Mouse (Mus musculus) urinary bladder, adult 2 months (tissue): ENCODE results near the gene Ctdspl. TPM values are rescaled to one million over a fixed set of nuclear protein-coding genes. Genes with fewer than 3 reads are reported as not detected.

Source experiments
- DNase-seq: peaks from one replicate; pipeline ENCODE4 v3.0.0; 2022; ENCODE audit warnings: low spot score
- polyA plus RNA-seq: library from polyadenylated mRNA; depleted of rRNA; stranded (reverse); fragments of >200 nt; gene quantifications from 2 replicates; pipeline ENCODE4 v1.2.3, GENCODE M21; 2012

Gene Ctdspl
- polyA plus RNA-seq, 1 experiment, result 24.4 TPM

DNA sequence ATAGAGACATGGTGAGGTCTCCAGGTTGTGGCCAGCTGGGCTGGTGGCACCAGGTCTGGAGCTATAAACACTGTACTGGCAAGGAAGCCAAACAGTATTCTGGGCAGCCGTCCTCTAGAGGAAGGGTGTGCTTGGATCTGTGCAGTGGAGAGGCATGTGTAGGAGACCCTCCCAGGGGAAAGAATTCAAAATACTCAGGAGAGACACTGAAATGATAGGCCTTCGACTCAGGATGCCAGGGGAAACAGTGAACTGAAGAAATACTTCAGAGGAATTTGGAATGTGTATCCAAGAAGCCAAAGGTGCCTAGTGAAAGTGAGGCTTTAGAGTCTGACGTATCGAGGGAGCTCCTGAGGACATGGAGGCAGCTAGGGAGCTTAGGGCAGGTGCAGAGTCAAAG is 23.4 kb downstream of the Ctdspl start:
- no peak for DNase-seq

DNA sequence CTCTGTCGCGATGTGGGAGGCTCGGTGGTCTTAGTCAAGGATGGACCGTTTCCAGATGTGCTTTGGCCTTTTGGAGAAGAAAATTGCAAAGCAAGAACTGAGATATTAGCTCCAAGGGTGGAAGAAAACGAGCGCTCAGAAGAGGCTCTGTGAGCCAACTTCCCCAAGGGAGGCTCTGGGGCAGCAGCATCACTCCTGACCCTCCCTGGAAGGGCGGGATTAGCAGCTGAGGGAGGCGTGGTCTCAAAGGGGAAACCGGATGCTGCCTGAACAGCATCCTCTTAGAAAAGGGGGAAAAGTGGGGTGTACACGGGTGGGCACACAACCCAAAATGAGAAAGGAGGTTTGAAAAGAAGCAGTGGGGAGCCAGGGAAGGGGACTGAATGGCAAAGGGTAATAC is 23.8 kb downstream of the Ctdspl start:
- DNase-seq, result no peak

DNA sequence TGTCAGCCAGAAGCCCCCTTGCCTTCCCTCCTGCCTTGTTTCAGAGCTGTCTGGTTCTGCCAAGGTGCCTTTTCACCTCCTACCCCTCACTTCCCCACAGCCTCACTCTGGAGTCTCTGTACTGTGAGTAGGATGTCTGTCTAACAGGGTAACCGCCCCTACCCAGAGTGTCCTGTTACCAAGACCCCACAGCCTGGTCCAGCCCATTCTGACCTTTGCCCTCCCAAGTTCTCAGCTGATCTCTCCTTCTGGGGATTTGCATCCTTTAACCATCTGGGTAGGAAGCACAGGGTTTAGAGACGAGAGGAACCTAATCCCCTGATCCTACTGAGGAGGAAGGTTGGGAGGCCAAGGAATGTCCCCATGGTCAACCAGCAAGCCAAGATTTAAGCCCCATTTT is 24.5 kb downstream of the Ctdspl start:
- no peak for DNase-seq

DNA sequence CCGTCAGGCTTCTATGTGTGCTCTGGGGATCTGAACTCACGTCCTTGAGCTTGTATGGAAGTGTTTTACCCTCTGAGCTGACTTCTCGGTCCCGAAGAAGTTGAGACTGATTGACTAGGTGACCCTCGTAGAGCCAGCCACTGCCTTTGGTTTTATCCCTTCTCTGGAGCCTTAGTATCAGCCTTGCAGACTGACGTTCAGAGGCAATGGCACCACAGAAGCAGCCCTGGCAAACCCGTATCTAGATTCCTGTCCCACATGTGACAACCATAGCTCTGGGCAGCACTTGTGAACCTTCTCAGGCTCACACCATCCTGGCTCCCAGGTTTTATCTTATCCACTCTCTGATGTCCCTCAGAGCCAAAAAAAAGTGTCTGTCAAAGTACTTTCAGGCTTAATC is 25.1 kb downstream of the Ctdspl start:
- no peak for DNase-seq

- DNase-seq, result no peak
Measured at GRCm38 (mm10) chr9:118952180-118952579, 25.9 kb downstream of the Ctdspl start.

DNA sequence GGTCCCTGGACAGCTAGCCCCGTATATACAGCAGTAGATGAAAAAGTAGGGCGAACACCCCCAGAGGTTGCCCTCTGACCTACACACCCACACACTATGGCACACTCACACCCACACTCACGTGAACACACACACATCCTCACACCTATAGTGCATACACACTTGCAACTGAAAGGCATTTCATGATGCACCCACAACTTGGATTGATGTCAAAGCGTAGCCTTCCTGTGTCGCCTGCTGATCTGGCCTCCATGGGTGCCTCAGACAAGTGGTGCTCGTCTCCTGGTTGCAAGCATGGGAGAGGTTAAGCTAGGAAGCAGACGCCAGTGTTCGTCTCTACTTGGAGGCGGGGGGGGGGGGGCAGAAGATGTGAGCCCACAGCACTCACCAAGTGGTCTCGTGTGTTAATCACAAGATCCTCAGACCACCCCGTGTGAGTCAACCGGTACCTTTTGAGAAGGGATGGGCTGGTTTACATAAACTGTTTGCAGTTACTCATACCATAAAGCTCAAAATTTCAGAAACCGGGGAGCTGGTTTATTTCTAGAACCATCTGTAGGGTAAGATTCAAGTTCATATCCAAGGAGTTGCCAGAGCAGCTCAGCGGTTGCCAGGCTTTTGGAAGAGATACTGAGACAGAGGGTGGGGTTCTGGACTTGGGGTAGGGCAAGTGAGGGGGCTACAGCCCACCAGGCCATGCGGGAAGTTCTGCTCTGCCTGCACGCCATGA is 27.4 kb downstream of the Ctdspl start:
- no peak for DNase-seq

GRCm38 (mm10) chr9:118958802-118959201 is 32.5 kb downstream of the Ctdspl start:
- DNase-seq, result no peak

GRCm38 (mm10) chr9:118960415-118961091 is 34.3 kb downstream of the Ctdspl start:
- DNase-seq, result no peak

- DNase-seq, result no peak
Measured at GRCm38 (mm10) chr9:118963149-118963548, 36.9 kb downstream of the Ctdspl start.

- DNase-seq, result no peak
Measured at GRCm38 (mm10) chr9:118964263-118965034, 38.2 kb downstream of the Ctdspl start.

GRCm38 (mm10) chr9:118969810-118970209 is 43.6 kb downstream of the Ctdspl start:
- no peak for DNase-seq

- no peak for DNase-seq
Measured at GRCm38 (mm10) chr9:118973028-118973427, 46.8 kb downstream of the Ctdspl start.

- DNase-seq, result no peak
Measured at GRCm38 (mm10) chr9:118973566-118973965, 47.3 kb downstream of the Ctdspl start.

- DNase-seq, result no peak
Measured at GRCm38 (mm10) chr9:118974148-118974547, 47.9 kb downstream of the Ctdspl start.

DNA sequence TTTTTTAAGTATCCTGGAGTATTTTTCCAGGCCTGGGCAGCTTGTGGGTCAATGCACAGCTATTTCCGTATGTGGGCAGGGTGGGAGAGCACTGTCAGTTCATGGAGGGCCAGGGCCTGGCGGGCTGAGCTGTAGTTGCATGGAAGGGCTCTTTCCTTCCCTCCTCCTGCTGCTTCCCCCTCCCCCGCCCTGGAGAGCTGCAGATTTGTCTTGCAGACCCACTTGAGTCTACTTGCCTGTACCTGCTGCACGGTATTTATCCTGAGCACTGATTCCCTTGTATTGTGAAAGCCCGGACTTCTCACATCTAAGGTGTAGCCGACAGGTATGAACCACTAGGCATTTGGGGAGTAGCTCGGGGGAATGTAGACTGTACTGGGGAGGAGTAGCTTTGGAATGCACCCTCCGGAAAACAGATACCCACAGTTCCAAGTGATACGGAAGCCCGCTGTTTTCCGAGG is 49.0 kb downstream of the Ctdspl start:
- no peak for DNase-seq

DNA sequence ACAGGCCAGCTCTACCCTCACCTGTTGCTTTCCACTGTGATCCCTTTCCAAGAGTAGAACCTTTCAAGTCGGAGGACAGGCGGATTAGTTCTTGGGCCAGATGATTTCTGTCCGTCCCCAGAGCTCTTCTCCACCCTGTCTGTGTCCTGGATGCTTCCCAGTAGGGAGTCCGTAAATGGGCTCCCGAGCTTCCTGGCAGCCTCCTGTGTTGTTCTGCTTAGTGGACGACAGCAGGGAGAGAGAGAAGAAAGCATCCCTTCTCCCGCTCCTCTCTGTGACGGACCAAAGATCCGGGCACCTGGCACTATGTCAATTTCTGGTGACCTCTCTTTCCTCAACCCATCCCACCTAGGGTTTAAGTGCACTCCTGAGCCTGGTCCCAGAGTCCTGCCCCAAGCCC is 49.5 kb downstream of the Ctdspl start:
- DNase-seq, result no peak

DNA sequence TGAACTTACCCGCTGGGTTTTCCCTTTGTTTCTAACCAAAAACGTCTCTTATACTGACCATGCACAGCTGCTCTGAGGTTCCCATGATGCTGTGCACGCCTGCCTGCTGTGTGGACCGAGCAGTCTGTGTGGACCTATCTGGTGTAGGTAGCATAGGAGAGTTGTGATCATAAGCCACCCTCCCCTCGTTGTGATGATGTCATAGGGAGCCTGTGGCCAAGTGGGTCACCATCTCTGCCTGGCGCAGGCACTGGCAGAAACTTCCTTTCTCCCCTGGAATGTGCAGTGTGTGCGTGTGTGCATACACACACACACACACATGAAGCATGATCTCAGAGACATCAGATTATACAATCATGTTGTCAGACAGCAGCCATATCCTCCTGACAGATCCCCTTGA is 50.3 kb downstream of the Ctdspl start:
- no peak for DNase-seq

GRCm38 (mm10) chr9:118977425-118977824 is 51.2 kb downstream of the Ctdspl start:
- no peak for DNase-seq

- DNase-seq, result no peak
Measured at GRCm38 (mm10) chr9:118980411-118980823, 54.2 kb downstream of the Ctdspl start.

- DNase-seq, result no peak
Measured at GRCm38 (mm10) chr9:118984650-118985432, 58.6 kb downstream of the Ctdspl start.

- DNase-seq, result no peak
Measured at GRCm38 (mm10) chr9:118986286-118986685, 60.0 kb downstream of the Ctdspl start.
